In genomic region chr1:164453146-164453545, GRCm38 (mm10) we compare ENCODE assay signal across 17 mouse cellular contexts. TPM values are rescaled to one million over a fixed set of nuclear protein-coding genes. Genes with fewer than 3 reads are reported as not detected.
DNase-seq lines count a peak whose midpoint lies in the region; ATAC-seq and TF ChIP-seq lines count a peak whose summit lies in the region.
"Had no signal": no experiment of that assay in that cellular context is flagged by ENCODE, and none has a peak within 500 bp of the region (broad histone marks: within the 10 kb centered on the region; RNA-seq: fewer than 3 reads in every experiment).

No protein-coding gene starts in this region.

- peaks cover 26% of the 10 kb centered on the region; the same call in 1 of the 2 replicates for H3K36me3 ChIP-seq in heart, embryonic 15.5 days
- peaks cover 5% of the 10 kb centered on the region; the same call in 1 of the 2 replicates for H3K36me3 ChIP-seq in kidney, embryonic 16.5 days (ENCODE audit: insufficient read depth, low read length)
- H3K36me3 ChIP-seq in thymus, adult 2 months (ENCODE audit: control insufficient read depth, insufficient read depth, low read length): peaks cover 7% of the 10 kb centered on the region; the same call in 1 of the 2 replicates
- H3K36me3 ChIP-seq in stomach, postnatal 0 days (ENCODE audit: control insufficient read depth, insufficient read depth, low read length): peaks cover 7% of the 10 kb centered on the region; the same call in 1 of the 2 replicates
- H3K36me3 ChIP-seq: G1E; liver, embryonic 13.5 days had no signal

- TF ChIP-seq POLR2A in thymus, adult 2 months (IDR thresholded peaks at IDR 0.05; ENCODE audit: control insufficient read depth, extremely low read depth, insufficient read depth, low read length, poor library complexity): no peak

- H3K27ac ChIP-seq in heart, embryonic 15.5 days: peak overlapping the region; percentile 32
- H3K27ac ChIP-seq in kidney, embryonic 16.5 days (ENCODE audit: low read length): no peak overlapping the region
- H3K27ac ChIP-seq in thymus, adult 2 months (ENCODE audit: control insufficient read depth, insufficient read depth, low read length): peak overlapping the region; percentile 94
- H3K27ac ChIP-seq in stomach, postnatal 0 days (replicated peaks): no peak overlapping the region
- H3K27ac ChIP-seq: hindbrain, embryonic 10.5 days; liver, embryonic 13.5 days had no signal

- intact Hi-C loops in heart, postnatal 25 days (cut with DNase I): no loop called here

- H3K4me3 ChIP-seq in heart, embryonic 15.5 days: 0 out of 2 replicates have a peak overlapping the region, but pooled peaks have one; percentile 5
- no peak overlapping the region for H3K4me3 ChIP-seq in kidney, embryonic 16.5 days (ENCODE audit: low read length)
- H3K4me3 ChIP-seq in thymus, adult 2 months (ENCODE audit: control insufficient read depth, insufficient read depth, low read length): peak overlapping the region; percentile 32
- H3K4me3 ChIP-seq in stomach, postnatal 0 days (ENCODE audit: low read depth, low read length): no peak overlapping the region
- H3K4me3 ChIP-seq: hindbrain, embryonic 10.5 days; liver, embryonic 13.5 days had no signal

- no peak for TF ChIP-seq EP300 in stomach, postnatal 0 days (optimal IDR thresholded peaks at IDR 0.05)

- 80% methylated on average over 8 of the region's 8 CpGs for WGBS in heart, embryonic 15.5 days
- WGBS in kidney, embryonic 16.5 days: 85% methylated on average over 8 of the region's 8 CpGs
- 68% methylated on average over 8 of the region's 8 CpGs for WGBS in thymus, adult 2 months
- WGBS in stomach, postnatal 0 days: 83% methylated on average over 8 of the region's 8 CpGs

- no peak for TF ChIP-seq CTCF in thymus, adult 2 months (IDR thresholded peaks at IDR 0.05; ENCODE audit: borderline replicate concordance, control insufficient read depth, extremely low read depth, insufficient read depth, low read length, poor library complexity)
- no peak for TF ChIP-seq CTCF in stomach, postnatal 0 days (IDR thresholded peaks at IDR 0.05; ENCODE audit: low read depth)

- DNase-seq in heart, postnatal 25 days (ENCODE audit: low spot score): no peak
- DNase-seq in kidney, postnatal 4 days: no peak
- peak; percentile 22 for DNase-seq in thymus, adult 2 months
- DNase-seq in thymus, postnatal 0 days (ENCODE audit: low spot score): no peak
- no peak for DNase-seq in stomach, postnatal 0 days (ENCODE audit: low spot score)
- DNase-seq in lung, adult 18-20 months: no peak
- DNase-seq: adrenal gland, postnatal 36 days; cerebellum, adult 8-10 months; gastrocnemius, postnatal 14 days; kidney, adult 11 months; liver, embryonic 13.5 days; midbrain, embryonic 14.5 days; right cerebral cortex, adult 18-20 months had no signal

- H3K9ac ChIP-seq in heart, embryonic 15.5 days: peak overlapping the region; percentile 4; the same call in 1 of the 2 replicates
- no peak overlapping the region for H3K9ac ChIP-seq in kidney, embryonic 16.5 days (replicated peaks; ENCODE audit: low read length)
- no peak overlapping the region for H3K9ac ChIP-seq in stomach, postnatal 0 days (ENCODE audit: low read length)
- H3K9ac ChIP-seq: liver, embryonic 13.5 days had no signal

- peak overlapping the region; percentile 65 for H3K4me2 ChIP-seq in heart, embryonic 15.5 days
- H3K4me2 ChIP-seq in kidney, embryonic 16.5 days (replicated peaks; ENCODE audit: low read depth, low read length): peak overlapping the region; percentile 47; the same call in 1 of the 2 replicates
- H3K4me2 ChIP-seq in stomach, postnatal 0 days (replicated peaks; ENCODE audit: low read depth): 0 out of 2 replicates have a peak overlapping the region, but pooled peaks have one; percentile 4
- H3K4me2 ChIP-seq: liver, embryonic 13.5 days had no signal

- ATAC-seq in heart, embryonic 15.5 days (replicated peaks; ENCODE audit: insufficient number of reproducible peaks, insufficient read depth, low FRiP score, low read depth): no peak
- ATAC-seq in kidney, embryonic 16.5 days (ENCODE audit: low FRiP score, low TSS enrichment): no peak
- no peak for ATAC-seq in stomach, postnatal 0 days (ENCODE audit: low FRiP score, low TSS enrichment)

- peaks cover 57% of the 10 kb centered on the region for H3K4me1 ChIP-seq in heart, embryonic 15.5 days (replicated peaks)
- no peaks in the 10 kb centered on the region for H3K4me1 ChIP-seq in kidney, embryonic 16.5 days (ENCODE audit: insufficient read depth, low read length)
- peaks cover 49% of the 10 kb centered on the region for H3K4me1 ChIP-seq in thymus, adult 2 months (replicated peaks; ENCODE audit: control insufficient read depth, insufficient read depth, low read length)
- no peaks in the 10 kb centered on the region for H3K4me1 ChIP-seq in stomach, postnatal 0 days (replicated peaks; ENCODE audit: control insufficient read depth, insufficient read depth)

- peaks cover 3% of the 10 kb centered on the region; the same call in 1 of the 2 replicates for H3K27me3 ChIP-seq in heart, embryonic 15.5 days
- peaks cover 18% of the 10 kb centered on the region for H3K27me3 ChIP-seq in kidney, embryonic 16.5 days (ENCODE audit: insufficient read depth, low read length)
- H3K27me3 ChIP-seq in thymus, adult 2 months (ENCODE audit: control insufficient read depth, insufficient read depth, low read length): no peaks in the 10 kb centered on the region
- no peaks in the 10 kb centered on the region for H3K27me3 ChIP-seq in stomach, postnatal 0 days (ENCODE audit: control insufficient read depth, insufficient read depth, low read length)

- no peaks in the 10 kb centered on the region for H3K9me3 ChIP-seq in heart, embryonic 15.5 days (replicated peaks)
- H3K9me3 ChIP-seq in kidney, embryonic 16.5 days (ENCODE audit: low read length): no peaks in the 10 kb centered on the region
- no peaks in the 10 kb centered on the region for H3K9me3 ChIP-seq in stomach, postnatal 0 days (ENCODE audit: control insufficient read depth, low read length)
- H3K9me3 ChIP-seq: hindbrain, embryonic 10.5 days; liver, embryonic 13.5 days had no signal

RNA-seq across cellular contexts. Expression of gene Atp1b1, which starts 5.0 kb away (rescaled TPM):
- 267 and 301 TPM in 2 replicates for polyA plus RNA-seq in heart, embryonic 15.5 days (2015; fragmentation: Nextera tagmentation; extraction: Ambion mirVana)
- 100 to 1,000 TPM; 416 to 492 TPM for total RNA-seq in heart, postnatal 25 days (2021)
- polyA plus RNA-seq in kidney, embryonic 16.5 days (2015; fragmentation: Nextera tagmentation; extraction: Ambion mirVana): 232 and 240 TPM in 2 replicates
- 56.5 and 59.4 TPM in 2 replicates for polyA plus RNA-seq in thymus, adult 2 months (2012; rRNA removed)
- polyA plus RNA-seq in thymus, postnatal 0 days (2015; fragmentation: Nextera tagmentation; extraction: Ambion mirVana): 53.7 and 60.1 TPM in 2 replicates
- polyA plus RNA-seq in stomach, postnatal 0 days (2015; fragmentation: Nextera tagmentation; extraction: Ambion mirVana): 213 and 222 TPM in 2 replicates
- polyA plus RNA-seq: G1E had no signal

Comparison
In these comparisons a context has a peak if more than half of its experiments do, and no peak if none do; other contexts are left out.
1. H3K27ac ChIP-seq: peak in heart, embryonic 15.5 days (single experiment) and thymus, adult 2 months (single experiment); none in kidney, embryonic 16.5 days (single experiment) and stomach, postnatal 0 days (single experiment).
2. H3K4me2 ChIP-seq: peak in every context shown above with its lines; median percentile 65 in heart, embryonic 15.5 days; 47 in kidney, embryonic 16.5 days; 4 in stomach, postnatal 0 days.
3. H3K4me3 ChIP-seq: peak in heart, embryonic 15.5 days (single experiment) and thymus, adult 2 months (single experiment); none in kidney, embryonic 16.5 days (single experiment) and stomach, postnatal 0 days (single experiment).